Comparison of ENCODE assay signal across 8 mouse cellular contexts in genomic region chr6:42227240-42228101, GRCm38 (mm10). TPM values are rescaled to one million over a fixed set of nuclear protein-coding genes. Genes with fewer than 3 reads are reported as not detected.
DNase-seq lines count a peak whose midpoint lies in the region; ATAC-seq lines count a peak whose summit lies in the region.

No protein-coding gene starts in this region.

- DNase-seq in hindbrain, embryonic 10.5 days (ENCODE audit: low spot score): peak; percentile 63
- peak; percentile 56 for DNase-seq in adrenal gland, adult 2 months
- DNase-seq in embryo, embryonic 10.5 days (ENCODE audit: low spot score): peak; percentile 86
- peak; percentile 73 for DNase-seq in heart, postnatal 4 days
- peak; percentile 46 to 77 for DNase-seq in layer of hippocampus, postnatal 14 days (ENCODE audit: low spot score in 2 of 2)
- peak; percentile 78 for DNase-seq in mesoderm, embryonic 11.5 days (ENCODE audit: low read depth, low spot score)
- DNase-seq in spleen, postnatal 10 days (ENCODE audit: low spot score in 2 of 2): peak; percentile 33 to 79

- no peaks in the 10 kb centered on the region for H3K36me3 ChIP-seq in hindbrain, embryonic 10.5 days
- no peaks in the 10 kb centered on the region for H3K36me3 ChIP-seq in hindbrain, embryonic 13.5 days

- H3K4me1 ChIP-seq in hindbrain, embryonic 10.5 days (replicated peaks): no peaks in the 10 kb centered on the region
- no peaks in the 10 kb centered on the region for H3K4me1 ChIP-seq in hindbrain, embryonic 13.5 days (replicated peaks)

- H3K27ac ChIP-seq in hindbrain, embryonic 10.5 days: no peak overlapping the region
- no peak overlapping the region for H3K27ac ChIP-seq in hindbrain, embryonic 13.5 days

- H3K27me3 ChIP-seq in hindbrain, embryonic 10.5 days (ENCODE audit: insufficient read depth, poor library complexity, severe bottlenecking): no peaks in the 10 kb centered on the region
- no peaks in the 10 kb centered on the region for H3K27me3 ChIP-seq in hindbrain, embryonic 13.5 days

- 35% methylated on average over 17 of the region's 17 CpGs for WGBS in hindbrain, embryonic 10.5 days
- 34% methylated on average over 17 of the region's 17 CpGs for WGBS in hindbrain, embryonic 13.5 days

- ATAC-seq in hindbrain, embryonic 13.5 days (ENCODE audit: low FRiP score): no peak

- no peak overlapping the region for H3K9ac ChIP-seq in hindbrain, embryonic 13.5 days

- H3K4me3 ChIP-seq in hindbrain, embryonic 10.5 days: no peak overlapping the region
- no peak overlapping the region for H3K4me3 ChIP-seq in hindbrain, embryonic 13.5 days

- no peak overlapping the region for H3K4me2 ChIP-seq in hindbrain, embryonic 13.5 days

- H3K9me3 ChIP-seq in hindbrain, embryonic 10.5 days: no peaks in the 10 kb centered on the region
- H3K9me3 ChIP-seq in hindbrain, embryonic 13.5 days: no peaks in the 10 kb centered on the region

RNA-seq across cellular contexts. Expression of gene Tas2r144, which starts 12.3 kb away (rescaled TPM):
- not detected in 2 replicates for polyA plus RNA-seq in hindbrain, embryonic 10.5 days (2016; fragmentation: Nextera tagmentation; extraction: Ambion mirVana)
- polyA plus RNA-seq in hindbrain, embryonic 13.5 days (2015; fragmentation: Nextera tagmentation; extraction: Ambion mirVana): not detected in 2 replicates
- total RNA-seq in adrenal gland, adult 2 months (2021): not detected
- polyA plus RNA-seq in adrenal gland, adult 2 months (2012; rRNA removed): not detected in 2 replicates
- not detected for total RNA-seq in heart, postnatal 4 days (2021)
- total RNA-seq in layer of hippocampus, postnatal 14 days (2021): not detected

RNA-seq across cellular contexts. Expression of gene Gstk1, which starts 18.3 kb away (rescaled TPM):
- 16.5 and 17.7 TPM in 2 replicates for polyA plus RNA-seq in hindbrain, embryonic 10.5 days (2016; fragmentation: Nextera tagmentation; extraction: Ambion mirVana)
- 12.3 and 13.5 TPM in 2 replicates for polyA plus RNA-seq in hindbrain, embryonic 13.5 days (2015; fragmentation: Nextera tagmentation; extraction: Ambion mirVana)
- total RNA-seq in adrenal gland, adult 2 months (2021): 100 to 1,000 TPM; 104 to 312 TPM
- 78.8 and 113 TPM in 2 replicates for polyA plus RNA-seq in adrenal gland, adult 2 months (2012; rRNA removed)
- 10 to 100 TPM; 28.7 to 29.3 TPM for total RNA-seq in heart, postnatal 4 days (2021)
- total RNA-seq in layer of hippocampus, postnatal 14 days (2021): 1 to 10 TPM; 8.6 to 8.9 TPM

RNA-seq across cellular contexts. Expression of gene Tmem139, which starts 34.3 kb away (rescaled TPM):
- polyA plus RNA-seq in hindbrain, embryonic 10.5 days (2016; fragmentation: Nextera tagmentation; extraction: Ambion mirVana): 0.48 and 0.75 TPM in 2 replicates
- 0.23 and 0.48 TPM in 2 replicates for polyA plus RNA-seq in hindbrain, embryonic 13.5 days (2015; fragmentation: Nextera tagmentation; extraction: Ambion mirVana)
- total RNA-seq in adrenal gland, adult 2 months (2021): 1 to 10 TPM in 1 of 2 experiments, under 1 TPM in 1; 0.35 to 3.2 TPM
- polyA plus RNA-seq in adrenal gland, adult 2 months (2012; rRNA removed): 0.17 and 0.30 TPM in 2 replicates
- under 1 TPM in 1 of 2 experiments, not detected in 1; 0.38 TPM for total RNA-seq in heart, postnatal 4 days (2021)
- total RNA-seq in layer of hippocampus, postnatal 14 days (2021): not detected

RNA-seq across cellular contexts. Expression of gene Casp2, which starts 37.3 kb away (rescaled TPM):
- polyA plus RNA-seq in hindbrain, embryonic 10.5 days (2016; fragmentation: Nextera tagmentation; extraction: Ambion mirVana): 67.7 and 81.2 TPM in 2 replicates
- 43.5 and 47.5 TPM in 2 replicates for polyA plus RNA-seq in hindbrain, embryonic 13.5 days (2015; fragmentation: Nextera tagmentation; extraction: Ambion mirVana)
- total RNA-seq in adrenal gland, adult 2 months (2021): 10 to 100 TPM; 16.5 to 20.2 TPM
- polyA plus RNA-seq in adrenal gland, adult 2 months (2012; rRNA removed): 9.1 and 12.9 TPM in 2 replicates
- 10 to 100 TPM; 33.6 to 34.3 TPM for total RNA-seq in heart, postnatal 4 days (2021)
- total RNA-seq in layer of hippocampus, postnatal 14 days (2021): 10 to 100 TPM; 19.2 to 20.8 TPM

RNA-seq across cellular contexts. Expression of gene Clcn1, which starts 59.0 kb away (rescaled TPM):
- 0.94 and 1.1 TPM in 2 replicates for polyA plus RNA-seq in hindbrain, embryonic 10.5 days (2016; fragmentation: Nextera tagmentation; extraction: Ambion mirVana)
- polyA plus RNA-seq in hindbrain, embryonic 13.5 days (2015; fragmentation: Nextera tagmentation; extraction: Ambion mirVana): 1.5 and 1.6 TPM in 2 replicates
- total RNA-seq in adrenal gland, adult 2 months (2021): under 1 TPM in 1 of 2 experiments, not detected in 1; 0.23 TPM
- 0.06 and 0.08 TPM in 2 replicates for polyA plus RNA-seq in adrenal gland, adult 2 months (2012; rRNA removed)
- total RNA-seq in heart, postnatal 4 days (2021): 1 to 10 TPM; 1.9 to 3.0 TPM
- total RNA-seq in layer of hippocampus, postnatal 14 days (2021): 1 to 10 TPM; 2.7 to 3.7 TPM
